Mouse (Mus musculus) kidney, adult 2 months (tissue): Measurements from ENCODE around the gene Krt35.

ENCODE experiments used
- CTCF ChIP-seq: fragments of 200-500 bp; conservative IDR thresholded peaks from 2 replicates; pipeline ENCODE4 v1.5.1; 2011; ENCODE audit warnings: low read depth, mild to moderate bottlenecking, control low read depth, low read length, moderate library complexity, mixed read lengths; ENCODE audit not compliant: insufficient read depth, insufficient read length
- POLR2A ChIP-seq: fragments of 200-500 bp; IDR thresholded peaks from one replicate; pipeline ENCODE4 v1.6.1; 2011; ENCODE audit warnings: low read depth, low read length, control low read depth

GRCm38 (mm10) chr11:100067293-100068036, 28.6 kb downstream of the Krt35 start:
- TF ChIP-seq CTCF (no peak), POLR2A (no peak)
